Mouse (Mus musculus) ES-Bruce4 (cell line): ENCODE measurements around the gene Hsf2bp. TPM values are rescaled to one million over a fixed set of nuclear protein-coding genes. Genes with fewer than 3 reads are reported as not detected.

Experiments used
- H3K27ac ChIP-seq: 2 replicates; pipeline ENCODE4 v1.5.1; 2012; ENCODE audit warnings: low read length, inconsistent platforms; ENCODE audit not compliant: insufficient read depth
- H3K27me3 ChIP-seq: 2 replicates; pipeline ENCODE4 v1.6.1; 2012; ENCODE audit warnings: mild to moderate bottlenecking, low read length, inconsistent platforms; ENCODE audit not compliant: control insufficient read depth, poor library complexity, insufficient read depth, severe bottlenecking
- H3K36me3 ChIP-seq: 2 replicates; pipeline ENCODE4 v1.6.1; 2012; ENCODE audit warnings: inconsistent platforms, mild to moderate bottlenecking, low read length, moderate library complexity; ENCODE audit not compliant: control insufficient read depth, poor library complexity, insufficient read depth, severe bottlenecking
- H3K4me1 ChIP-seq: one replicate; pipeline ENCODE4 v1.8.1; 2011; ENCODE audit warnings: low read length; ENCODE audit not compliant: control insufficient read depth, insufficient read depth
- H3K4me3 ChIP-seq: 2 replicates; pipeline ENCODE4 v1.5.1; 2011; ENCODE audit warnings: low read depth, mild to moderate bottlenecking, low read length
- H3K9ac ChIP-seq: 2 replicates; pipeline ENCODE4 v1.6.1; 2012; ENCODE audit warnings: low read depth, mild to moderate bottlenecking, inconsistent platforms; ENCODE audit not compliant: poor library complexity, severe bottlenecking
- H3K9me3 ChIP-seq: replicated peaks from 2 replicates; pipeline ENCODE4 v1.6.1; 2012; ENCODE audit warnings: mild to moderate bottlenecking, low read length, inconsistent platforms; ENCODE audit not compliant: control insufficient read depth, poor library complexity, insufficient read depth, severe bottlenecking
- CTCF ChIP-seq: IDR thresholded peaks from one replicate; pipeline ENCODE4 v1.8.1; 2011; ENCODE audit warnings: low read depth, low read length
- EP300 ChIP-seq: IDR thresholded peaks from 2 replicates; pipeline ENCODE4 v1.6.1; 2011; ENCODE audit warnings: low read depth, low read length; ENCODE audit not compliant: insufficient read depth
- POLR2A ChIP-seq: IDR thresholded peaks from one replicate; pipeline ENCODE4 v1.8.1; 2011; ENCODE audit warnings: low read length; ENCODE audit not compliant: insufficient read depth
- polyA plus RNA-seq: library from polyadenylated mRNA; stranded (reverse); fragments of >200 nt; gene quantifications from 2 replicates; pipeline ENCODE4 v1.2.4, GENCODE M21; 2011; ENCODE audit warnings: low read depth; ENCODE audit not compliant: missing spikeins, insufficient read depth, insufficient read length

The Hsf2bp gene
- polyA plus RNA-seq, 1 experiment = 55.0 TPM

DNA sequence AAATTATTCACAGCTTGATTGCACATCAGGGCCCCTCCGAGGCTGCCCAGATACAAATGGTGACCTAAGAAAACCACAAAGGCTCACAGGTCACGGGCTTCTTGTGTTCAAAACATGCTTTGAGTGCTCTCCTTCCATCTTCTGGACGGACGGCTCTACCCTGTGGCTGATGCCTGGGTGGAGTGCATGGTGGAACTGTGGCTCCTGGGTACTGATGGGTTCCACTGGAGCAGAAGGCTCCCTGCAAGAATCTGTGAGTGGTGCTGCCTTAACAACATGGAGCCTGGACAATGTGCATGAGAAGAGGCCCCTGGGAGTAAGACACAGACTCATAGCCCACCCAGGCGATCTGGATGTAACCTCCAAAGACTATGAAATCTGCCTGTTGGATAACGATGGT, 59.6 kb downstream of the Hsf2bp start:
- no peaks in the 10 kb centered on the region for H3K36me3 ChIP-seq
- no peak overlapping the region for H3K4me3 ChIP-seq
- H3K9ac ChIP-seq = no peak overlapping the region
- H3K27me3 ChIP-seq = no peaks in the 10 kb centered on the region
- H3K4me1 ChIP-seq = no peaks in the 10 kb centered on the region
- TF ChIP-seq POLR2A (no peak), CTCF (no peak), EP300 (no peak)
- no peak overlapping the region for H3K27ac ChIP-seq
- H3K9me3 ChIP-seq = no peaks in the 10 kb centered on the region

DNA sequence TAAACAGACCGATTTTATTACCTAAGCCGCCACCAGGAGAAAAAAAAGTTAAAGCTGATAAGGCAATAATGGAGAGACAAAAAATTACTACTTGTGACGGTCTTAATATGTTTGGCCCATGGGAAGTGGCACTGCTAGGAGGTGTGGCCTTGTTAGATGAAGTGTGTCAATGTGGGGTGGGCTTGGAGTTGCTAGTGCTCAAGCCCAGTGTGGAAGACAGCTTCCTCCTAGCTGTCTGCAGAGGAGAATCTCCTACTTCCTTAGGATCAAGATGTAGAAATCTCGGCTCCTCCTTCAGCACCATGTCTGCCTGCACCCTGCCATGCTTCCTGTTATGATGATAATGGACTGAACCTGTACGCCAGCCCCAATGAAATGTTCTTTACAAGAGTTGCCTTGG, 61.5 kb downstream of the Hsf2bp start:
- Histone ChIP-seq H3K9me3 (no peaks in the 10 kb centered on the region), H3K9ac (no peak overlapping the region), H3K27ac (no peak overlapping the region), H3K4me3 (no peak overlapping the region), H3K36me3 (no peaks in the 10 kb centered on the region), H3K4me1 (no peaks in the 10 kb centered on the region), H3K27me3 (no peaks in the 10 kb centered on the region)
- TF ChIP-seq CTCF (no peak), EP300 (no peak), POLR2A (no peak)

DNA sequence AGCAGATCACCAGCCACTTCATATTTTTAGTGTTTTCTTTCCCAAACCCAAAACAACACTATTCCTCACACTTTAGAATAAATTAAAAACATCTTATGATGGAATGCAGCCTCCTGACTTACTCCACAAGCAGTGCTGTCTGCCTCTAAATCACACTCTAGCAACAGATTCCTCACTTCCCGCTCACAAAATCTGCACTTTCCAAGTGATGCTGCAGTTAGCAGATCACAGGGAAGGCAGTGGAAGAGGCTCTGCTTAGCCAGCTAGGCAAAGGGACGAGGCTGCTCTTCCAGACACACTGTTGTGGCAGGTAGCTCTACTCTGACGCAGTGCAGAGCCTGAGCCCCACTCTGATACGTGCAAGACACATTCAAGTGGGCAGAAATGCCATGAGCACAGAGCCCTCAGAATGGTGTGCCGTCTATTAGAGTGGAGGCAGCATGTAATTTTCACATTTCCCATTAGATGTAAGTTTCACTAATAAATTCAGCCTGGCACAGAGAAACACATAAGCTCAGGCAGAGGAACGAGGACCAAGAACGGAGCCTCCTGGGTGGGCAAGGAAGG, 62.4 kb downstream of the Hsf2bp start:
- Histone ChIP-seq H3K9me3 (no peaks in the 10 kb centered on the region), H3K9ac (no peak overlapping the region), H3K27ac (no peak overlapping the region), H3K27me3 (no peaks in the 10 kb centered on the region), H3K4me3 (no peak overlapping the region), H3K4me1 (no peaks in the 10 kb centered on the region), H3K36me3 (no peaks in the 10 kb centered on the region)
- TF ChIP-seq CTCF (no peak), POLR2A (no peak), EP300 (no peak)

DNA sequence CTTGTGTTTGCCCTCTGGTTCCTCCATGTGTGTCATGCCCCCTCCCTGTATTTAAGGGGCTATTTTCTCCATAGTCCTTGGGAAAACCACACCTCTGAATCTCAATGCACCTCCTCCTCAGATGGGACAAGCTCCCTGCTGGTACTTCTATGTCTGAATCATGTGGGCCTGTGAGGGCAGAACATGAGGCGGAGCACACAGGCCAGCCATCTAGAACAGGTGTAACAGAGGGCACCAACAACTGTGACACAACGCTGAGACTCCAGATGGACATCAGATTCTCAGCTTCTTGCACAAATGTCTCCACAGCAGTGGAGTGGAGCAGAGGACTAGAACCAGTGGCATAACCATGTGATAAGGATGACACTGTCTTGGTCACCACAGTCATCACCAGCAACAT, 65.3 kb downstream of the Hsf2bp start:
- Histone ChIP-seq H3K4me1 (no peaks in the 10 kb centered on the region), H3K27me3 (no peaks in the 10 kb centered on the region), H3K27ac (no peak overlapping the region), H3K36me3 (no peaks in the 10 kb centered on the region), H3K4me3 (no peak overlapping the region), H3K9ac (no peak overlapping the region), H3K9me3 (no peaks in the 10 kb centered on the region)
- TF ChIP-seq CTCF = no peak
- no peak for TF ChIP-seq EP300
- TF ChIP-seq POLR2A = no peak

DNA sequence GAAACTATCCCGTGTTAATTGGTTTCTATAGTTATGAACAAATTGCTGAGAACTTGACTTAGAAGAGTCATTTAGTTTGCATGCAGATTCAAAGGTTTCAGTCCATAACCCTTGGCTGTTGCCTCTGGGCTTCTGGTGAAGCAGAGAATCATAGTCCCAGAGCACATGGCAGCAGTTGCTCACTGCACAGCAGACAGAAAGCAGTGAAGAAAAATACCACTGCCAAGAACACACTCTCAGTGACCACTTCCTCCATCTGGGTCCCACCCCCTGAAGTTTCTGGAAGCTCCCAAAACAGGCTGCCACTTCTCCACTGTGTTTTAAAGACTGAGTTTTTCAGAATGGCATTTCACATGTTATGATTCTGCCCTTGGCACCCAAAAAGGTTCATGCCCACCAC, 67.3 kb downstream of the Hsf2bp start:
- H3K9ac ChIP-seq = no peak overlapping the region
- H3K27me3 ChIP-seq = no peaks in the 10 kb centered on the region
- TF ChIP-seq CTCF (no peak), POLR2A (no peak), EP300 (no peak)
- H3K9me3 ChIP-seq = no peaks in the 10 kb centered on the region
- H3K4me1 ChIP-seq = no peaks in the 10 kb centered on the region
- H3K36me3 ChIP-seq = no peaks in the 10 kb centered on the region
- H3K4me3 ChIP-seq = no peak overlapping the region
- H3K27ac ChIP-seq = no peak overlapping the region

DNA sequence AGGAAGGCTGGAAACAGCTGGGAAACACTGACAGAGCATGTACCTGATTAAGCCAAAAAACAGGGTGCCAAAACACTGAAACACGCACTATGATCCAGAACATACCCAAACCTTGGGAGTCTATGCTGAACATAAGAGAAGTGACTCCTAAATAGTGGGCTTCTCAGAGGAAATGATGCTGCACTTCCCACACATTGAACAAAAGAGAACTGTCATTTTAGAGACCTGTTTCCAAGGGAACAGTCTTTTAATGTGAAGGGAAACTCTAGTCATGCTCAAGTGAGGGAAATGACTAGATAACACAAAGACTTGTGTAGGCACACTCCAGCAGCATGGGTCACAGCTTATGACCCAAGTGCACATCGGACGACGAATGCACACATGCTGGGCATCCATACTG, 68.8 kb downstream of the Hsf2bp start:
- no peak overlapping the region for H3K27ac ChIP-seq
- no peak overlapping the region for H3K9ac ChIP-seq
- no peaks in the 10 kb centered on the region for H3K36me3 ChIP-seq
- no peak overlapping the region for H3K4me3 ChIP-seq
- no peaks in the 10 kb centered on the region for H3K9me3 ChIP-seq
- TF ChIP-seq POLR2A (no peak), CTCF (no peak), EP300 (no peak)
- no peaks in the 10 kb centered on the region for H3K4me1 ChIP-seq
- H3K27me3 ChIP-seq = no peaks in the 10 kb centered on the region
